Mouse (Mus musculus) layer of hippocampus, postnatal 25 days (tissue): Measurements from ENCODE around the gene Tmem106b. TPM values are rescaled to one million over a fixed set of nuclear protein-coding genes. Genes with fewer than 3 reads are reported as not detected.

Experiments
- DNase-seq, 2 experiments: peaks; one replicate each; pipeline ENCODE4 v3.0.0; 2022; ENCODE audit warnings: mixed read lengths in 2 of 2, low spot score in 1 of 2; ENCODE audit errors: extremely low spot score in 1 of 2
- total RNA-seq, 2 experiments: library from RNA; stranded (reverse); gene quantifications; 2 replicates each; pipeline ENCODE4 v1.2.3; 2021

The Tmem106b gene
- 100 to 1,000 TPM; 175 to 192 TPM for total RNA-seq

DNA sequence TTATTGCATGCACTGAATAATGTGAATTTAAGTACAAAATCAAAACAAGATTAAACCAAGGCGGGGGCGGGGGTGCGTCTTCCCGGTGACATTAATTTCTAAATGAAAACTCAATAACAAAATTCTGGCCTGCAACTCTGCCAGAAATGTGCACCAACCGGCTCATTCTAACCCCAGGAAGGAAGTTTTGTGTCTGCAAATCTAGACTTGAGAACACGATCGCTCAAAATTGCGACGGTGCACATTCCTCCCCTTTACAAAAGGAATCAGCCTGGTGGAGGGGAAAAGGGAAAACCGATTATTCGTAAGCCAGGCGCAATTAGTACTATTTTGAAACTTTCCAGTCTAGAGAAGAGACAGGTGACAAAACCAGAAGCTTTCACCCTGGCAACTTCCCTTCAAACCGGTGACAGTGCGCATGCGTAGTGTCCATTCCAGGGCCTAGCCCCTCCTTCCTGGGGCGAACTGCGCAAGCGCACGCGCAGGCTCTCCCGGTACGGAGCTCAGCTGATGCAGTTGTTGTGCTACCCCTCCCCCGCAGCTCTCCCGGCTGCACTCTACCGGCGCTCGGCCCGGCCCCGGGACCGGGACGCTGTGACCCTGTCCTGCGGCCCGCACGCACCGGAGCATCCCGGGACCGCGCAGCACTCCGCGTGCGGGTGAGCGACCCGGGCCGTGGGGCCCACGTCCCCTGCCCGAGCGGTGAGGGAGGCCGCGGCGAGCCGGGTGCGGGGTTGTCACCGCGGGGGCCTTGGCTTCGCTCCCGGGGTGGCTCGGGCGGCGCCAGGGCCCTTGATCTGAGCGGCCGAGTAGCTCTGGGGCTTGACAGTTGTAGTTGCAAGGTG, at the start of gene Tmem106b:
Gene Tmem106b, plus strand, starts transcription at position 458 of the 845 bp plus-strand sequence.
- peak; percentile 91 to 94 for DNase-seq

DNA sequence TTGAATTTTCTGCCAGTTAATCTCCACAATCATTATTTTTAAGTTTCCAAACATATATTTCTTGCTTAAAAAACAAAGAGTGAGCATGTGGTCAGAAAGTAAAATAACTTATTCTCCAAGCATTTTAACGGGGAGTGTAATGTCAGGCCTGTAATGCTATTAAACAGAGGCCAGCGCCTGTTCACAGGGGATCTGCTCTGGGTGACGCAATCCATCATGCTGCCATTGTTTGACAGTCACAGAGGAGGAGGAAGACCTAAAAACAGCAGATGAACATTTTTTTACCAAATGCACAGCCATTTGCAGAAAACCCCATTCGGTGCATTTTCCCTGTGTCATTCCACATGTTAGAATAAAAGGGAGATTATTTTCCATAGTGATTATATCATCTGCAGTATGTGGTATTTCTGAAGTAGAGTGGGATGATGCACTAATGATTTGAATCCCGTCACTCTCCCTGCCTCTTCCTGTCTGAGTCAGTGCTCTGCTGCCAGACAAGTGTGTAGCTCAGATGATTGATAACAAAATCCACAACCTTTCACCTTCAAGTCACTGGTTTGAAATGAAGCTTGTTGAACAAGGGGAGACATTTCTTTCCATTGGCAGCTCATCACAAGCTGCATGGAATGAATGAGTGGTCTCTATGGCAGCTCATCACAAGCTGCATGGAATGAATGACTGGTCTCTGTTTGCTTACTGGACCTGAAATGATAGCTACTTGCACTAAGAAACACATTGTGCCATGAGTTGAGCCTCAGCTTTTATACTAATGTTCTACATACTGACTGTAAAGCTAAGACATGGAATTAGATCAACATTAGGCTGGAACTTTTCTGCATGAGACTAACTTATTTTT, 48.1 kb upstream of the Tmem106b start:
- DNase-seq: no peak

DNA sequence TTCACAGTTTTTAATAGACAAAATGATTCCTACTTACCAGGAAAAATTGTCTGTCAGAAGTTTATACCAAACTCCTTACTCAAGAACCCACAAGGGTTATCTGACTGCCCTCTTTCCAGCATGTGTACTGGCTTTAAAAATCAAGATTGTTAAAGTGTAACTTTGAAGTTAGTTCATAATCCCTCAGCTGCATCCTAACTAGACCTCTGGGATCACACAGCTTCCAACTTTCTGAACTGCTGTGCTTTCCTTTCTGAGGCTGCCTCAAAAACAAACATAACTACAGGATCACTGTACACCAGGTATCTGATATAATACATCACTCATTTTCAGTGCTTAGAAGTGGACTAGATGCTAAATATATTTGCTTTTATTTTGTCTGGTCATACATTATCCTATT, 39.0 kb upstream of the Tmem106b start:
- no peak for DNase-seq

DNA sequence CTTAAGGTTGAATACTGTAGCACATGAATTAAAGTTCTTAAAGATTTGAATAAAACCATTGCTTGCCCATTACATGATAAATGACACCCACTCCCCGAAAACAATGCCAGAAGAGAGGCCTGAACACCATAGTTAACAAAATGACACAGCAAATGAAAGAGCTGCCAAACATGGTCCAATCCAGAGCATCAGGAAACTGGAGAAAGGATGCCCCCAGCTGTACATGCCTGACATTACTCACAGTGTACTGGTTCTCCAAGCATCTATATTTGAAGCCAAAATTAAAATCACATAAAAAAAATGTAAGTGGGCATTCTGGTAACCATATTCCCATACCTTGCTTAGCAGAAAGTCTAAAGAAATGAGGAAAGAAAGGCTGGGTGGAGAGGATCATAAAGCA, 38.6 kb upstream of the Tmem106b start:
- DNase-seq: no peak

DNA sequence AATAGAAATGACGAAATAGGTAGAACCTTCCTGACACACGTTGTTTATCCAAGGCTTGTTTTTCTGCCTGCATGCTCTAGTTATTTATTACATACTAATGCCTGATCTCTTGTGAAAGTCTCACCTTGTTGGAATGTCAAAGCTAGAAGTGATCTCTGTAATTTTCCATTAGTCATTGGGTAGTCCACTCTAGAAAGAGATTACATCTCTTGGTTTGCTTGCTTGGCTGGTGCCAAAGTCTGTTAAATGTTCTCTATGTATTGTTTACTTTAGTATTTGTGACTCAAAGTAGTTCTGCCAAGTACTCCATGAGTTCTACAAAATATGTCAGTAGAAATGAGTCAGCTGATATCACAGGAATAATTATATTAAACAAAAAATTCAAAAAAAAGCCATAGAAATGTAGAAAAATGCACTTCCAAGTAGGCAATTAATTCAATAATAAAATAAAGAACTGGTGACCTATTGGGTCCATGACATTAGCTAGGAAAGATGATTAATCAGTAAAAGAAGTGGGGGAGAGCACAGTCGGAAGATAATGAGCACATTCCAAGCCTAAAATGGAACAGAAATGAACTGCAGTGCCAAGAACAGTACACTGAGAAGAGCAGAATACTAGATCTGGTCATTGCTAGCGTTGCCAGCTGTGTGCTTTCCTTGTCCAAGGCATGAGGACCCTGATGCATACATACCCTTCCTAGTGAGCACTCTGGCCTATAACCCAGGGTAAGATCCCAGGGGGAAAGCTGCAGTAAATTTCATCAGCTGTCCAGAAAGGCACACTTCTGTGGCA, 17.0 kb upstream of the Tmem106b start:
- no peak for DNase-seq

DNA sequence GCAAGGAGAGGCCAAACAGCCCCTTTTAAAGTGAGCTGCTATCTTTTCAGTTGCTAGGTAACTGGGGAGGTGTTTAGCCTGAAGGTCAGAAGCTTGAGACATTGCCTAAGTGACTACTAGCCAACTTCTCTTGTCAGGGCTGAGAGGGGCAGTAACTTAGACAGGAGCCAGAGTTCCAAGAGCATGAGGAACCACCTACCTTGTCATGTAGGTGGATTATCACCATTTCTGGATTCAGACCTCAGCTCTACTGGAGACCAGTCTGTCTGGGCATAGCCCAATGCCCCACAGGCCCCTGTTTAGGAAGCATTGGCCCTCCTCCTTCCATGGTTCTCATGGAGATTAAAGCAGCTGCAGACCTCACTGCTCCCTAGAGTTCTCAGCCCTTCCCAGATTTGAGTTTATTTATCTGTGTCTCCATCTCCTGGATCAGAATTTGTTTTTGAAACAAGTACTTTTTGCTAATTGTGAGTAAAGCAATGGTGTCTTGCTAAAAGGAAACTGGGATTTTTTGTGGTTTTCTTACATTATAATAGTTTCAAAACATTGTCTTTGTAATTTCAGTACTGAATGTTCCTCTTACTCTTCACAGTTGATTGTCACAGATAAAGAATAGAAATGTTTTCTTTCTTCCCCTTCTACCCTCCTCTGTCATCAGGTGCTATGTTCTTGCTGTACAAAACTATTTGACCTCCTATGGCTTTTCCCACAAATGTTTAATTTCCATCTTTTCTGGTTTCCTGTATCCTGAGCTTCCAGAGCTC, 8.1 kb upstream of the Tmem106b start:
- DNase-seq: no peak

DNA sequence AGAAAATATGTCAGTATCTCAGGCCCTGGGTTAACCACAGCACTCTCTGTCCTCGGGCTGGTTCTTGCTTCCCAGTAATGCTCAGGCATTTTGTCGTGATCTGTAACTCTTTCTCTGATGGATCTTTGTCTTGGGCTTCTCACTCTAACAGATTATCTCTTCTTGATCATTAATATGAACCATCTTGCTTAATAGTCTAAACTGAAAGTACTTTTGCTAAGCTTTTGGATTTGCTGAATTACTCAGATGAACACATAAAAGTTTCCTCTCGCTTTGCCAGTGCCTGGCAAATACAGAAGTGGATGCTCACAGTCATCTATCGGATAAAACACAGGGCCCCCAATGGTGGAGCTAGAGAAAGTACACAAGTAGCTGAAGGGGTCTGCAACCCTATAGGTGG, 7.5 kb upstream of the Tmem106b start:
- DNase-seq: no peak

DNA sequence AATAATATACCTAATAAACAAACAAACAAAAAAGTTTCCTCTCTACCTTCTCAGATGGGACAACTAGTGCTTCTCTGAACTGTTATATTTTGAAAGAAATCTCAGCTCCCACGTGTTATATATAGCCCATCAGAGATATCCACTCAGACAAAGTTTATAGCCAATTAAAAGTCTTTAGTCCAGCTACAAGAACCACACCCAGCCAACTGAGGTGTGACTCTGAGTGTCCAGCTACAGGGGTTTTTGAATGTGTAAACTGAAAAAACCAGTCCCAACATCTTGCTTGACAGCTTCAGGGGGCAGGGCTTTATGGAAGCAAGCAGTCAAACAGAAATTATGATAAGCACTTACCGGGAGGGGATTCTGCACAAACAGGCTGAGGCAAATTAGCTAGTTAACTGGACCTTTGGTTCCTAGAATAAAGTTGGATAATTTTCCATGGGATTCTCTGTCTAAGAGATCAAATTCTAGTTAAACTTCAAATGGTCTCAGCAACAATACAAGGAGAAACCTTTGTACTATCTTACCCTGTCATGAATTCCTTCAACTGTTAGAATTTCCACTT, 6.8 kb upstream of the Tmem106b start:
- no peak for DNase-seq

DNA sequence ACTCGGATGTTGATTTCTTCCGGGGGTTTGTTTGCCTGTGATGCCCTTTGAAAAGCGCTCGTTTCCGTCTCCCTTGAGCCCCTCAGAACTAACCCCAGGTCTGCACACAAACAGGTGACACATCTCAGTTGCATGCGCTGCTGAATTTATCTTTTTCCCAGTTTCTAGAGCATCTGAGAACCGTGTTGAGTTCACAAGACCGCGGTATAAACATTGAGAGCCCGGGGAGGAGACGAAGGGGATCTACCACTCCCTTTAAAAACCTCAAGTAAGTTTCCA, 527 bp downstream of the Tmem106b start:
- no peak for DNase-seq

DNA sequence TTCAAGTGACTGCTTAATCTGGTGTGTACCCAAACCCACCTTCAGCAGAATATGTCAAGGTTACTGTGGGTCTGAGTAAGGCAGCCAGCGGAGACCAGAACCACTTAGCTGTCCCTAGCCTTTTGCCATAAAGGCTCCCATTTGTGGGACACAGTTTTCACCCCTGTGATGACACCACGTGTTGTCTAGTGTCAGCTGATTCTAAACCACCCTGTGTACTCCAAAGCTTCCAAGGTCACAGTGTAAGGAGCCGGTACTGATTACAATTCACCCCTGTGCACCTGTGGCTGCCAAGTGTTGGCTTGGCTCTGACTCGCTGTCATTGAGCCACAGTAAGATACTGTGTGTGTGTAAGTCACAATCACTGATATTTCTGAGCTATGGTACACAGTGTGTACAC, 926 bp downstream of the Tmem106b start:
- DNase-seq: no peak

DNA sequence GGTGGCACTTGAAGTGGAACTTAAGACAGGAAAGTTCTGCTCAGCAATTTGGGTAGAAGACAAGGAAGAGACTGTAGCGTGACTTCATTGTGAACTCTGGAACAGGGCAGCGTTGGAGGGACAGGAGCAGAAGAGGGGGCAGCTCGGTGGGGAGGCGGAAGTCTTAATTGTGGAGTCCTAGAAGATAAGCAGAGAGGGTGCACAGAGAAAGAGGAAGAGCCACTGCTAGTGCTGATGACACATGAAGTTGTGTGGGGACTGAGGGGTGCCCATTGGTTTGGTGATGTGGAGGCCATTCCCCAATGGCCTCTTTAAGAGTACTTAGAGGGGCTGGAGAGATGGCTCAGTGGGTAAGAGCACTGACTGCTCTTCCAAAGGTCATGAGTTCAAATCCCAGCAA, 3.5 kb downstream of the Tmem106b start:
- DNase-seq: no peak

DNA sequence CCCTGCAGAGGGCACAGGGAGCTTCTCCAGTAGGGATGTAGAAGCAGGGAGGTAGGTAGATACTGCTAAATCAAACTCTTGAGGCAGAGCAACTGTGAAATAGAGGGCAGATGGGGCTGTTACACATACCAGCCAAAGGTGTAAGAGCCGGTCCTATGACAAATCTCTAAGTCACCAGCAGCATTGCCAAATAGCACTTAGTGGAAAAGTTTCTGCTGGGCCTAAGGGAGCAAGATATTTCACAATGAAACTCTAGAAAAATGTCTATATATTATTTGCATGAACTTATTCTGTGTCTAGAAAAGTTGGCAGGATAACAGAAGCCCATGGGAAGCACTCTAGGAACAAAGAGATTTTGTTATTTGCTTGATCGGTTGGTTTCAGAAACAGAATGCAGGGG, 4.3 kb downstream of the Tmem106b start:
- DNase-seq: no peak

DNA sequence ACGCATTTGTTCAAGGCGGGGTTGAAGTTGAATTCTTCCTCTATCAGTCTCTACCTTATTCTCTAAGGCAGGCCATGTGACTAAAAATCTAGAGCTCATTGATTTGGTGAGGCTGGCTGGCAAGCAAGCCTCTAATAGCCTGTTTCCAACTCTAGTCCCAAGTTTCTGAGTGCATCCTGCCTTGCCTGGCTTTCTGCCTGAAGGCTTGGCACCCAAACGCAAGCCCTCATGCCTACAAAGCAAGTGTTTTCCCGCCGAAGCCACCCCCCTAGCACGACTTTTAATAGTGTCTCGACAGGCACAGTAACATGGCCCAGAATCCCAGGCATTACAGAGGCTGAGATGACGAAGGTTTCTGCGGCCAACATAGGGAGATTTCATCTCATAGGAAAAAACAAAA, 13.3 kb downstream of the Tmem106b start:
- peak; percentile 10 to 27 for DNase-seq

DNA sequence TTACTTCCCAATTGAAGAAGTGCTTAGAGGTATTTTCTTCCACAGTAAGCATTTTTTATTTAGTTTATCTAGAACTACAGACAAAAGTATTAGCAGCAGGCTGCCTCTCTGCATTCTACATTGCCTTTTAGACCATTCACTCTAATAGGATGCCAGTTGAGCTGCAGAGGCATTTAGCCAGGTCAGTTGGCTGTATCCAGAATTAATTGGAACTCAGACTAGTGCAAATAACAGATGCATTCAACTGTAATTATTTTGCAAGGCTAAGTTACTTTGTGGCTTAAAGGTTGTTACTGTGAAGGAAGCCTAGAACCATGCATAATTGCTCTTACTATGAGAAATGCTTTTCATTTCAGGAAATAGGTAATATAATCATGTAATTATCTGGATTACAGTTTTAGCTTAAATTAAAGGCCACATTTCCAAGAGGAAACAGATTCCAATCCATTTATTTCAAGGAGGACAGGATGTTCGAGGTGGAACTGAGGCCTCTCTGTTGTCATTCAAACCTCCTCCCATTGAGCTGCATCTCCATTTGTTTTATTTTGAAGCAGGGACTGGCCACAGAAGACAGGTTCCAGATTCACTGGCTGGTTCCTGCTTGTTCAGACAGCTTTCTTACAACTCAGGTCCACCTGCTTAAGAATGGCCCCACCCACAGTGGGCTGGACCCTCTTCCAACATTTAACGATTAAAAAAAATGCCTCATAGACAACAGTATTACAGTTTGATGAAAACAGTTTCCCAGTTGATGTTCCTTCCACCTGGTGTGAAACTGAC, 27.3 kb downstream of the Tmem106b start:
- no peak for DNase-seq

DNA sequence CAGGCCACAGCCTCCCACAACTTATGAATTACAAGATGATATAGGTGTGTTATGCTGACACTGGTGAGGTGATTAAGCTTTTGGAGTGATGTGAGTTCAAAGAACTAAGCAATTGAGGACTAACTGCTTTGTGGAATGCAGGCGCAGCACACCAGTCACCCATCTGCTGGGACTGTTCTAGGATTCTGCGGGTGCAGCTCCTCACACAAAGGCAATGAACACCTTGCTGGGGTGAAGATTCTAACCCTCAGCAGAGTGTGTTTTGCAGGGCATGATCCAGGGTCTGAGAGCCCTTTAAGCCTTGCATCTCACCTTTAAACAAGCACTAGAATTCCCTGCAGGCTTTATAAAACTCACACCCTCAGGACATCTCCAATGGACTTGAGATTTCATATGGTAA, 30.6 kb downstream of the Tmem106b start:
- DNase-seq: no peak

DNA sequence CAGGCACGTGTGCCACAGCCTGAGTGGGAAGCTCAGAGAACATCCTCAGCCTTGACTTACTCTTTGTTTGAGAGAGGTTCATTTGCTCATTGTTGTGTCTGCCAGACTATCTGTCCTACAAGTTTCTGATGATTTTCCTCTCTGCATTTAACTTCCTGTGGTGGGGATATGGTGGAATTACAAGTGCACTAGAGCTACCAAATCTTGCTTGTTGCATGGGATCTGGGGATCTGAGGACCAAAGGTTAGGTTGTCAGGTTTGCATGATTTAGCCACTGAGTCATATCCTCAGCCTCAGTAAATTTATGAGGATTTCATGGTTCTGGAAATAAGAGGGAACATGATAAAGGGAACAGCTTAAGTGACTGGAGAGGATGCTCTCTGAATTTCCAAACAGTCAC, 39.1 kb downstream of the Tmem106b start:
- no peak for DNase-seq

DNA sequence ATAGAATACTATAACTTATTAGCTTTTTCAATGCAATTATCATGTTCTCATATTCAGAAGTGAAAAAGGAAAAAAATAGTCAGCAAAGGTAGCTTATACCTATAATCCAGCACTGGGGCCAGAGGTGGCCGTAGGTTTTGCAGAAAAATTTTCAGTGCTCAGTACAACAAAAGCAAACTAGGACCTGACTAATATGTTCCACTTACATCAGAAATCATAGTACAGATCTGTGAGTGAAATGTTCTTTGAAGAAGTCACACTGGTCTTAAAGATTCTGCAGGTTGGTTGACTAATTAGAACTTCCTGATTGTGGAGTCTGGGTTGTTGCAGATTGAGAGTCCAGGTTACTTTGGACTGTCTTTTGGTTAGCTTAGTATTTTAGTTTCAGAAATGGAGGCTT, 67.7 kb downstream of the Tmem106b start:
- DNase-seq: no peak
